Mouse (Mus musculus) myocyte (in vitro differentiated cells): Measurements from ENCODE around the gene Wdpcp.

ENCODE experiments used
- E2F4 ChIP-seq: IDR thresholded peaks from one replicate; pipeline ENCODE4 v1.6.1; 2011; ENCODE audit warnings: mild to moderate bottlenecking, control low read depth, moderate library complexity; ENCODE audit not compliant: insufficient read depth
- MAX ChIP-seq: IDR thresholded peaks from one replicate; pipeline ENCODE4 v1.6.1; 2011; ENCODE audit warnings: low read depth, mild to moderate bottlenecking, control low read depth
- MYOG ChIP-seq, 3 experiments: IDR thresholded peaks; one replicate each; pipeline ENCODE4 v1.6.1; 2011; ENCODE audit warnings: control low read depth in 2 of 3, low read depth in 2 of 3, mild to moderate bottlenecking in 2 of 3; ENCODE audit not compliant: insufficient read length in 2 of 3, control insufficient read depth in 1 of 3, insufficient read depth in 1 of 3
- POLR2A ChIP-seq: IDR thresholded peaks from one replicate; pipeline ENCODE4 v1.6.1; 2011; ENCODE audit warnings: low read depth, mild to moderate bottlenecking, control low read depth, moderate library complexity; ENCODE audit not compliant: insufficient read length
- POLR2AphosphoS2 ChIP-seq: IDR thresholded peaks from one replicate; pipeline ENCODE4 v1.6.1; 2011; ENCODE audit warnings: low read depth, control low read depth; ENCODE audit not compliant: insufficient read length
- SRF ChIP-seq: IDR thresholded peaks from one replicate; pipeline ENCODE4 v1.6.1; 2011; ENCODE audit warnings: low read depth; ENCODE audit not compliant: control insufficient read depth, insufficient read length
- TCF12 ChIP-seq: IDR thresholded peaks from one replicate; pipeline ENCODE4 v1.6.1; 2011; ENCODE audit warnings: mild to moderate bottlenecking, control low read depth; ENCODE audit not compliant: poor library complexity, insufficient read depth, severe bottlenecking
- TCF3 ChIP-seq: IDR thresholded peaks from one replicate; pipeline ENCODE4 v1.6.1; 2011; ENCODE audit warnings: low read depth, control low read depth; ENCODE audit not compliant: insufficient read length
- USF1 ChIP-seq: IDR thresholded peaks from one replicate; pipeline ENCODE4 v1.6.1; 2011; ENCODE audit warnings: low read depth, mild to moderate bottlenecking, control low read depth, moderate library complexity

- TF ChIP-seq USF1: no peak
- no peak for TF ChIP-seq MAX
- no peak for TF ChIP-seq POLR2A
- TF ChIP-seq TCF12: no peak
- TF ChIP-seq E2F4: no peak
- no peak for TF ChIP-seq MYOG (IDR thresholded peaks at IDR 0.05; ENCODE audit: control insufficient read depth in 1 of 3, insufficient read depth in 1 of 3, insufficient read length in 2 of 3, low read depth in 2 of 3)
- no peak for TF ChIP-seq SRF
- no peak for TF ChIP-seq POLR2AphosphoS2
- no peak for TF ChIP-seq TCF3
These were observed 21.5 kb upstream of the Wdpcp start for GRCm38 (mm10) chr11:21550222-21551173.
